Comparison of ENCODE assay signal across 10 mouse cellular contexts in genomic region chr7:145299562-145300320, GRCm38 (mm10). TPM values are rescaled to one million over a fixed set of nuclear protein-coding genes. Genes with fewer than 3 reads are reported as not detected.
DNase-seq lines count a peak whose midpoint lies in the region; ATAC-seq and TF ChIP-seq lines count a peak whose summit lies in the region.
"Had no signal": no experiment of that assay in that cellular context is flagged by ENCODE, and none has a peak within 500 bp of the region (broad histone marks: within the 10 kb centered on the region; RNA-seq: fewer than 3 reads in every experiment).

No protein-coding gene starts in this region.

- H3K4me3 ChIP-seq in embryonic facial prominence, embryonic 15.5 days (replicated peaks) = no peak overlapping the region
- H3K4me3 ChIP-seq in lung, adult 2 months (replicated peaks; ENCODE audit: extremely low read depth, low read depth, low read length) = no peak overlapping the region

- H3K27ac ChIP-seq in embryonic facial prominence, embryonic 15.5 days (replicated peaks) = peak overlapping the region; percentile 76

- peaks cover 45% of the 10 kb centered on the region for H3K4me1 ChIP-seq in embryonic facial prominence, embryonic 15.5 days
- peaks cover 5% of the 10 kb centered on the region for H3K4me1 ChIP-seq in lung, adult 2 months (ENCODE audit: control insufficient read depth, insufficient read depth, low read length)

- no peak overlapping the region for H3K4me2 ChIP-seq in embryonic facial prominence, embryonic 15.5 days (replicated peaks)

- no peaks in the 10 kb centered on the region for H3K27me3 ChIP-seq in embryonic facial prominence, embryonic 15.5 days

- no peaks in the 10 kb centered on the region for H3K9me3 ChIP-seq in embryonic facial prominence, embryonic 15.5 days (replicated peaks)

- H3K36me3 ChIP-seq in embryonic facial prominence, embryonic 15.5 days = no peaks in the 10 kb centered on the region

- 49% methylated on average over 7 of the region's 7 CpGs for WGBS in embryonic facial prominence, embryonic 15.5 days
- WGBS in lung, adult 2 months = 55% methylated on average over 7 of the region's 7 CpGs

- DNase-seq in frontal cortex, postnatal 25 days (ENCODE audit: low spot score in 2 of 2) = no peak
- DNase-seq in 3T3-L1 (ENCODE audit: low read depth, low spot score) = peak; percentile 88
- DNase-seq in lung, adult 2 months = peak; percentile 39
- no peak for DNase-seq in layer of hippocampus, postnatal 14 days (ENCODE audit: low spot score in 2 of 2)

- peak; percentile 63; the same call in 1 of the 2 replicates for ATAC-seq in frontal cortex, adult (ENCODE audit: low TSS enrichment)
- peak; percentile 30; the same call in 1 of the 2 replicates for ATAC-seq in embryonic facial prominence, embryonic 15.5 days (ENCODE audit: insufficient number of reproducible peaks, low FRiP score, low TSS enrichment, low read depth)
- no peak for ATAC-seq in megakaryocyte progenitor cell, adult 5-6 weeks (replicated peaks; ENCODE audit: poor library complexity)
- no peak for ATAC-seq in inflammation-experienced regulatory T-cells, adult 6 months

- TF ChIP-seq POLR2A in lung, adult 2 months (IDR thresholded peaks at IDR 0.05; ENCODE audit: borderline replicate concordance, extremely low read depth, low read depth, low read length) = no peak

- H3K9ac ChIP-seq in embryonic facial prominence, embryonic 15.5 days = no peak overlapping the region

- no peak for TF ChIP-seq CTCF in lung, adult 2 months (IDR thresholded peaks at IDR 0.05; ENCODE audit: insufficient read depth, low read length)

RNA-seq across cellular contexts. Expression of gene Mrgprf, which starts 0.9 kb away (rescaled TPM):
- 8.1 and 10.1 TPM in 2 replicates for polyA plus RNA-seq in embryonic facial prominence, embryonic 15.5 days (2015; fragmentation: Nextera tagmentation; extraction: Ambion mirVana)
- polyA plus RNA-seq in lung, adult 2 months (2012; rRNA removed) = 14.3 and 16.2 TPM in 2 replicates
- not detected in 2 replicates for total RNA-seq in megakaryocyte progenitor cell, adult 5-6 weeks (2015)
- not detected in 2 replicates for total RNA-seq in megakaryocyte progenitor cell, adult 5-6 weeks (2017)
- polyA plus RNA-seq in inflammation-experienced regulatory T-cells, adult 6 months (2017; shearing (Covaris generic)) = not detected
- total RNA-seq in layer of hippocampus, postnatal 14 days (2021) = 1 to 10 TPM in 1 of 2 experiments, under 1 TPM in 1; 0.88 to 1.1 TPM

RNA-seq across cellular contexts. Expression of gene Mrgprd, which starts 14.9 kb away (rescaled TPM):
- not detected in 2 replicates for polyA plus RNA-seq in embryonic facial prominence, embryonic 15.5 days (2015; fragmentation: Nextera tagmentation; extraction: Ambion mirVana)
- polyA plus RNA-seq in lung, adult 2 months (2012; rRNA removed) = not detected in 2 replicates
- total RNA-seq in megakaryocyte progenitor cell, adult 5-6 weeks (2015) = not detected in 2 replicates
- not detected in 2 replicates for total RNA-seq in megakaryocyte progenitor cell, adult 5-6 weeks (2017)
- not detected for polyA plus RNA-seq in inflammation-experienced regulatory T-cells, adult 6 months (2017; shearing (Covaris generic))
- total RNA-seq in layer of hippocampus, postnatal 14 days (2021) = not detected
- polyA plus RNA-seq: C2C12; heart, postnatal 0 days had no signal

RNA-seq across cellular contexts. Expression of gene Tpcn2, which starts 15.9 kb away (rescaled TPM):
- polyA plus RNA-seq in embryonic facial prominence, embryonic 15.5 days (2015; fragmentation: Nextera tagmentation; extraction: Ambion mirVana) = 12.2 and 12.3 TPM in 2 replicates
- 31.5 and 40.9 TPM in 2 replicates for polyA plus RNA-seq in lung, adult 2 months (2012; rRNA removed)
- 4.7 and 5.7 TPM in 2 replicates for total RNA-seq in megakaryocyte progenitor cell, adult 5-6 weeks (2015)
- total RNA-seq in megakaryocyte progenitor cell, adult 5-6 weeks (2017) = 3.5 and 3.7 TPM in 2 replicates
- polyA plus RNA-seq in inflammation-experienced regulatory T-cells, adult 6 months (2017; shearing (Covaris generic)) = 1 to 10 TPM; 6.9 to 7.6 (median 7.6) TPM
- 1 to 10 TPM; 5.4 to 7.2 TPM for total RNA-seq in layer of hippocampus, postnatal 14 days (2021)

Comparison
In these comparisons a context has a peak if more than half of its experiments do, and no peak if none do; other contexts are left out.
1. ATAC-seq: peak in frontal cortex, adult (single experiment) and embryonic facial prominence, embryonic 15.5 days (single experiment); none in megakaryocyte progenitor cell, adult 5-6 weeks (single experiment) and inflammation-experienced regulatory T-cells, adult 6 months (single experiment).
2. DNase-seq: peak in 3T3-L1 (single experiment) and lung, adult 2 months (single experiment); none in frontal cortex, postnatal 25 days (0 of 2) and layer of hippocampus, postnatal 14 days (0 of 2).